Mouse (Mus musculus) macrophage (primary cell): ENCODE measurements around the gene Xrn2. TPM values are rescaled to one million over a fixed set of nuclear protein-coding genes. Genes with fewer than 3 reads are reported as not detected.
A peak's percentile ranks its signal among the peaks of the same experiment; 100 is the strongest.
"Not testable (repeated sequence)": the region's sequence is repeated elsewhere in the genome, so short reads cannot be mapped to it uniquely, and the experiment has no call there.

Experiments used
- H3K27ac ChIP-seq: fragments of 350-480 bp; formaldehyde crosslinking; 2 replicates; pipeline ENCODE4 v1.9.0; 2021
- H3K36me3 ChIP-seq: fragments of 350-480 bp; formaldehyde crosslinking; 2 replicates; pipeline ENCODE4 v1.9.0; 2021; ENCODE audit errors: inconsistent target
- H3K4me3 ChIP-seq: fragments of 350-480 bp; formaldehyde crosslinking; 2 replicates; pipeline ENCODE4 v1.9.0; 2021; ENCODE audit errors: inconsistent target
- H3K79me2 ChIP-seq: fragments of 350-480 bp; formaldehyde crosslinking; 2 replicates; pipeline ENCODE4 v1.9.0; 2021; ENCODE audit errors: inconsistent target
- WGBS: methylation state at CpG from one replicate; pipeline ENCODE4 v1.1.7; 2026; ENCODE audit warnings: inconsistent platforms; ENCODE audit not compliant: missing documents; 5-methylcytosine and 5-hydroxymethylcytosine counted together
- polyA plus RNA-seq: library from polyadenylated mRNA; stranded (reverse); fragments of 250-400 nt; gene quantifications from 3 replicates; pipeline ENCODE4 v1.2.4, GENCODE M21; 2018; ENCODE audit warnings: inconsistent platforms

Gene Xrn2
- polyA plus RNA-seq, 1 experiment from 2014 or later = 75.3 TPM

GRCm38 (mm10) chr2:147014101-147014886 lies 1.5 kb downstream of the Xrn2 start:
- peak overlapping the region; percentile 94 for H3K27ac ChIP-seq
- WGBS = 10% methylated on average over 10 of the region's 15 CpGs
- no peaks in the 10 kb centered on the region for H3K36me3 ChIP-seq
- H3K79me2 ChIP-seq = peaks cover 60% of the 10 kb centered on the region
- peak overlapping the region; percentile 91 for H3K4me3 ChIP-seq

- Histone ChIP-seq H3K36me3 (peaks cover 20% of the 10 kb centered on the region), H3K79me2 (peaks cover 95% of the 10 kb centered on the region), H3K27ac (0 out of 2 replicates have a peak overlapping the region, but pooled peaks have one; percentile 12)
- not testable (repeated sequence) for H3K4me3 ChIP-seq
- 93% methylated on average over 1 of the region's 1 CpGs for WGBS
Observed at GRCm38 (mm10) chr2:147022041-147022440, 9.2 kb downstream of the Xrn2 start.

GRCm38 (mm10) chr2:147023067-147023466 lies 10.3 kb downstream of the Xrn2 start:
- Histone ChIP-seq H3K4me3 (no peak overlapping the region), H3K79me2 (peaks cover 85% of the 10 kb centered on the region), H3K36me3 (peaks cover 31% of the 10 kb centered on the region), H3K27ac (no peak overlapping the region)
- WGBS = 80% methylated on average over 5 of the region's 5 CpGs

- Histone ChIP-seq H3K79me2 (peaks cover 80% of the 10 kb centered on the region), H3K36me3 (peaks cover 35% of the 10 kb centered on the region), H3K4me3 (no peak overlapping the region), H3K27ac (no peak overlapping the region)
- WGBS = 15% methylated on average over 4 of the region's 4 CpGs
Observed at GRCm38 (mm10) chr2:147023560-147023959, 10.8 kb downstream of the Xrn2 start.

- peaks cover 47% of the 10 kb centered on the region for H3K36me3 ChIP-seq
- 59% methylated on average over 2 of the region's 2 CpGs for WGBS
- no peak overlapping the region for H3K27ac ChIP-seq
- H3K79me2 ChIP-seq = no peaks in the 10 kb centered on the region; the same call in 1 of the 2 replicates
- no peak overlapping the region for H3K4me3 ChIP-seq
Observed at GRCm38 (mm10) chr2:147033065-147033464, 20.3 kb downstream of the Xrn2 start.

- Histone ChIP-seq H3K4me3 (no peak overlapping the region), H3K36me3 (peaks cover 44% of the 10 kb centered on the region), H3K79me2 (no peaks in the 10 kb centered on the region; the same call in 1 of the 2 replicates), H3K27ac (no peak overlapping the region)
- WGBS = 32% methylated on average over 2 of the region's 2 CpGs
Observed at GRCm38 (mm10) chr2:147035864-147036263, 23.1 kb downstream of the Xrn2 start.

- WGBS = 96% methylated on average over 3 of the region's 3 CpGs
- peaks cover 89% of the 10 kb centered on the region for H3K36me3 ChIP-seq
- H3K27ac ChIP-seq = no peak overlapping the region
- H3K79me2 ChIP-seq = no peaks in the 10 kb centered on the region; the same call in 1 of the 2 replicates
- H3K4me3 ChIP-seq = no peak overlapping the region
Observed at GRCm38 (mm10) chr2:147047051-147047450, 34.3 kb downstream of the Xrn2 start.

- H3K27ac ChIP-seq = no peak overlapping the region
- peaks cover 70% of the 10 kb centered on the region for H3K36me3 ChIP-seq
- H3K79me2 ChIP-seq = peaks cover 10% of the 10 kb centered on the region; the same call in 1 of the 2 replicates
- 96% methylated on average over 2 of the region's 2 CpGs for WGBS
- no peak overlapping the region for H3K4me3 ChIP-seq
Observed at GRCm38 (mm10) chr2:147053229-147053892, 40.6 kb downstream of the Xrn2 start.

GRCm38 (mm10) chr2:147067480-147068246 lies 54.9 kb downstream of the Xrn2 start:
- 92% methylated on average over 1 of the region's 1 CpGs for WGBS
- Histone ChIP-seq H3K36me3 (peaks cover 61% of the 10 kb centered on the region), H3K4me3 (no peak overlapping the region), H3K27ac (no peak overlapping the region), H3K79me2 (no peaks in the 10 kb centered on the region)

GRCm38 (mm10) chr2:147069077-147069476 lies 56.3 kb downstream of the Xrn2 start:
- Histone ChIP-seq H3K4me3 (no peak overlapping the region), H3K27ac (no peak overlapping the region), H3K79me2 (no peaks in the 10 kb centered on the region), H3K36me3 (peaks cover 56% of the 10 kb centered on the region)
- 100% methylated on average over 1 of the region's 1 CpGs for WGBS

- Histone ChIP-seq H3K36me3 (peaks cover 57% of the 10 kb centered on the region), H3K4me3 (no peak overlapping the region), H3K79me2 (no peaks in the 10 kb centered on the region), H3K27ac (no peak overlapping the region)
- 100% methylated on average over 1 of the region's 1 CpGs for WGBS
Observed at GRCm38 (mm10) chr2:147070305-147070704, 57.5 kb downstream of the Xrn2 start.

GRCm38 (mm10) chr2:147073962-147074361 lies 61.2 kb downstream of the Xrn2 start:
- peaks cover 61% of the 10 kb centered on the region for H3K36me3 ChIP-seq
- H3K27ac ChIP-seq = no peak overlapping the region
- WGBS = 92% methylated on average over 2 of the region's 2 CpGs
- H3K79me2 ChIP-seq = no peaks in the 10 kb centered on the region
- no peak overlapping the region for H3K4me3 ChIP-seq

- WGBS = 95% methylated on average over 4 of the region's 4 CpGs
- H3K79me2 ChIP-seq = no peaks in the 10 kb centered on the region
- peaks cover 60% of the 10 kb centered on the region for H3K36me3 ChIP-seq
- no peak overlapping the region for H3K27ac ChIP-seq
- H3K4me3 ChIP-seq = no peak overlapping the region
Observed at GRCm38 (mm10) chr2:147074399-147074798, 61.6 kb downstream of the Xrn2 start.

GRCm38 (mm10) chr2:147082391-147082790 lies 69.6 kb downstream of the Xrn2 start:
- H3K36me3 ChIP-seq = peaks cover 8% of the 10 kb centered on the region
- WGBS = 71% methylated on average over 4 of the region's 4 CpGs
- no peak overlapping the region for H3K4me3 ChIP-seq
- H3K27ac ChIP-seq = no peak overlapping the region
- no peaks in the 10 kb centered on the region for H3K79me2 ChIP-seq
